Mouse (Mus musculus) right cerebral cortex, adult 2 months (tissue): ENCODE data around the gene Abcg1.
A peak's percentile ranks its signal among the peaks of the same experiment; 100 is the strongest.

Experiments used
- DNase-seq, 2 experiments: peaks; one replicate each; pipeline ENCODE4 v3.0.0; 2021 to 2022; ENCODE audit warnings: low spot score in 2 of 2

Abcg1 gene

GRCm38 (mm10) chr17:31128708-31129318, 71.3 kb downstream of the Abcg1 start:
- DNase-seq = no peak

- no peak for DNase-seq
Measured at GRCm38 (mm10) chr17:31129452-31129851, 72.0 kb downstream of the Abcg1 start, which contains the start of gene Tff3. Gene Tff3 (minus strand): TSS chr17:31129646.

- peak; percentile 57 to 59 for DNase-seq
Measured at GRCm38 (mm10) chr17:31131269-31131821, 73.9 kb downstream of the Abcg1 start.

- DNase-seq = no peak
Measured at GRCm38 (mm10) chr17:31133776-31134175, 76.3 kb downstream of the Abcg1 start.

GRCm38 (mm10) chr17:31134913-31135312, 77.4 kb downstream of the Abcg1 start:
- DNase-seq = no peak

- DNase-seq = no peak
Measured at GRCm38 (mm10) chr17:31136291-31136690, 78.8 kb downstream of the Abcg1 start.

GRCm38 (mm10) chr17:31136821-31137220, 79.3 kb downstream of the Abcg1 start:
- DNase-seq = no peak

GRCm38 (mm10) chr17:31138398-31138797, 80.9 kb downstream of the Abcg1 start:
- peak; percentile 30 to 73 for DNase-seq

GRCm38 (mm10) chr17:31142116-31142515, 84.6 kb downstream of the Abcg1 start:
- DNase-seq = no peak

- no peak for DNase-seq
Measured at GRCm38 (mm10) chr17:31144040-31145037, 86.9 kb downstream of the Abcg1 start, which contains the start of gene Tff2. Gene Tff2 (minus strand): TSS chr17:31144282.

GRCm38 (mm10) chr17:31145998-31146397, 88.5 kb downstream of the Abcg1 start:
- no peak for DNase-seq

GRCm38 (mm10) chr17:31152512-31152911, 95.0 kb downstream of the Abcg1 start:
- no peak for DNase-seq

GRCm38 (mm10) chr17:31152966-31153499, 95.6 kb downstream of the Abcg1 start:
- DNase-seq = no peak

- no peak for DNase-seq
Measured at GRCm38 (mm10) chr17:31153785-31154184, 96.3 kb downstream of the Abcg1 start.

GRCm38 (mm10) chr17:31157921-31158320, 100.4 kb downstream of the Abcg1 start:
- DNase-seq = no peak

GRCm38 (mm10) chr17:31160291-31160690, 102.8 kb downstream of the Abcg1 start:
- DNase-seq = no peak

GRCm38 (mm10) chr17:31162607-31163006, 105.1 kb downstream of the Abcg1 start:
- DNase-seq = no peak

GRCm38 (mm10) chr17:31163821-31164220, 106.3 kb downstream of the Abcg1 start:
- no peak for DNase-seq

- DNase-seq = no peak
Measured at GRCm38 (mm10) chr17:31165127-31165526, 107.7 kb downstream of the Abcg1 start, which contains the start of gene Tff1. Gene Tff1 (minus strand): TSS chr17:31165277.
